Comparison of ENCODE assay signal across 9 mouse cellular contexts in genomic region chr5:133885016-133885415, GRCm38 (mm10).
A peak's percentile ranks its signal among the peaks of the same experiment; 100 is the strongest.
DNase-seq lines count a peak whose midpoint lies in the region; ATAC-seq lines count a peak whose summit lies in the region.
"Had no signal": no experiment of that assay in that cellular context is flagged by ENCODE, and none has a peak within 500 bp of the region (broad histone marks: within the 10 kb centered on the region; RNA-seq: fewer than 3 reads in every experiment).

No protein-coding gene starts in this region.

- H3K9ac ChIP-seq in forebrain, embryonic 15.5 days (replicated peaks): no peak overlapping the region
- H3K9ac ChIP-seq in hindbrain, embryonic 12.5 days: no peak overlapping the region
- no peak overlapping the region for H3K9ac ChIP-seq in midbrain, embryonic 13.5 days (replicated peaks)
- H3K9ac ChIP-seq: liver, embryonic 14.5 days had no signal

- ATAC-seq in forebrain, embryonic 15.5 days (replicated peaks): peak; percentile 91
- ATAC-seq in hindbrain, embryonic 12.5 days (ENCODE audit: low FRiP score): peak; percentile 93
- ATAC-seq in midbrain, embryonic 13.5 days: peak; percentile 94
- no peak for ATAC-seq in activated CD4-positive, CD25-positive, alpha-beta regulatory T cell, adult 4 months

- WGBS in forebrain, embryonic 15.5 days: 3% methylated on average over 6 of the region's 6 CpGs
- WGBS in hindbrain, embryonic 12.5 days: 9% methylated on average over 6 of the region's 6 CpGs
- 6% methylated on average over 6 of the region's 6 CpGs for WGBS in midbrain, embryonic 13.5 days

- H3K27me3 ChIP-seq in forebrain, embryonic 15.5 days: no peaks in the 10 kb centered on the region
- peaks cover 8% of the 10 kb centered on the region for H3K27me3 ChIP-seq in hindbrain, embryonic 12.5 days
- H3K27me3 ChIP-seq in midbrain, embryonic 13.5 days: peaks cover 14% of the 10 kb centered on the region

- H3K9me3 ChIP-seq in forebrain, embryonic 15.5 days: no peaks in the 10 kb centered on the region
- no peaks in the 10 kb centered on the region for H3K9me3 ChIP-seq in hindbrain, embryonic 12.5 days (replicated peaks)
- H3K9me3 ChIP-seq in midbrain, embryonic 13.5 days: no peaks in the 10 kb centered on the region

- H3K4me2 ChIP-seq in forebrain, embryonic 15.5 days (replicated peaks): no peak overlapping the region
- H3K4me2 ChIP-seq in hindbrain, embryonic 12.5 days (replicated peaks): no peak overlapping the region
- no peak overlapping the region for H3K4me2 ChIP-seq in midbrain, embryonic 13.5 days (replicated peaks)

- H3K4me3 ChIP-seq in forebrain, embryonic 15.5 days: no peak overlapping the region
- H3K4me3 ChIP-seq in hindbrain, embryonic 12.5 days: no peak overlapping the region
- H3K4me3 ChIP-seq in midbrain, embryonic 13.5 days (replicated peaks): no peak overlapping the region

- DNase-seq in adrenal gland, adult 18-20 months (ENCODE audit: low spot score in 2 of 2): peak; percentile 19 to 20
- DNase-seq in cerebellum, adult 11-12 months: peak; percentile 79
- DNase-seq in layer of hippocampus, postnatal 25 days (ENCODE audit: extremely low spot score in 1 of 2, low spot score in 1 of 2): peak; percentile 42 to 65
- DNase-seq in adipocyte (ENCODE audit: low spot score): no peak

- H3K36me3 ChIP-seq in forebrain, embryonic 15.5 days: no peaks in the 10 kb centered on the region
- H3K36me3 ChIP-seq in hindbrain, embryonic 12.5 days: no peaks in the 10 kb centered on the region
- H3K36me3 ChIP-seq in midbrain, embryonic 13.5 days: no peaks in the 10 kb centered on the region

- H3K27ac ChIP-seq in forebrain, embryonic 15.5 days (replicated peaks): peak overlapping the region; percentile 93
- H3K27ac ChIP-seq in hindbrain, embryonic 12.5 days: peak overlapping the region; percentile 70
- H3K27ac ChIP-seq in midbrain, embryonic 13.5 days: peak overlapping the region; percentile 77
- H3K27ac ChIP-seq: liver, embryonic 14.5 days had no signal

- H3K4me1 ChIP-seq in forebrain, embryonic 15.5 days: peaks cover 21% of the 10 kb centered on the region
- H3K4me1 ChIP-seq in hindbrain, embryonic 12.5 days: peaks cover 16% of the 10 kb centered on the region
- H3K4me1 ChIP-seq in midbrain, embryonic 13.5 days (replicated peaks): peaks cover 16% of the 10 kb centered on the region
